Mouse (Mus musculus): Measurements from ENCODE around the gene Proser2.

Gene Proser2

DNA sequence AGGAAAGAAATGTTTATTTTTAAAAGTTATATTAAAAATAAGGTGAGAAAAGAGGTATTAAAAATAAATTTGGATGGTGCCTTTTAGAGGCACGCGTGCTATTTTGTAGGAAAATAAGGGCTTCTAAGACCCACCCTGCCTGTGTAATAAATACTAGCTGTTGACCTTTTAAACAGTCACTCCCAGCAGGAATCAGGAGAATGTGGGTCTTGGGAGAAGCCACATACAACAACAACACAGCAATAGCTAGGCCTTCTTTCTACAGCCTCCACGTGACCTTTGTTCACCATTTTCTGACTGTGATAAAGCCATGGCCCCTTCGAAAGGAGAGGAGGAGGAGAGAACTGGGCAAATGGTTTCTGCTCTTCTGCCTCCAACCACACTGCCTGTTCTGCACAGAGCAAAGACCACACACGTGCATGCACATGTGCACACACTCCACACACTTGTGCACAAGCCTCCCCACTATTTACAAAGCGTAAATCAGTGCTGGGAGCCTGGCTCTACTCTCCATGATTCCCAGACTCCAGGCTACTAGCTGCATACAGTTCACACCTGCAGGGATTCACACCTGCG lies 57.2 kb downstream of the Proser2 start:
- DNase-seq (ENCODE audit: low spot score in 2 of 2) = no peak

DNA sequence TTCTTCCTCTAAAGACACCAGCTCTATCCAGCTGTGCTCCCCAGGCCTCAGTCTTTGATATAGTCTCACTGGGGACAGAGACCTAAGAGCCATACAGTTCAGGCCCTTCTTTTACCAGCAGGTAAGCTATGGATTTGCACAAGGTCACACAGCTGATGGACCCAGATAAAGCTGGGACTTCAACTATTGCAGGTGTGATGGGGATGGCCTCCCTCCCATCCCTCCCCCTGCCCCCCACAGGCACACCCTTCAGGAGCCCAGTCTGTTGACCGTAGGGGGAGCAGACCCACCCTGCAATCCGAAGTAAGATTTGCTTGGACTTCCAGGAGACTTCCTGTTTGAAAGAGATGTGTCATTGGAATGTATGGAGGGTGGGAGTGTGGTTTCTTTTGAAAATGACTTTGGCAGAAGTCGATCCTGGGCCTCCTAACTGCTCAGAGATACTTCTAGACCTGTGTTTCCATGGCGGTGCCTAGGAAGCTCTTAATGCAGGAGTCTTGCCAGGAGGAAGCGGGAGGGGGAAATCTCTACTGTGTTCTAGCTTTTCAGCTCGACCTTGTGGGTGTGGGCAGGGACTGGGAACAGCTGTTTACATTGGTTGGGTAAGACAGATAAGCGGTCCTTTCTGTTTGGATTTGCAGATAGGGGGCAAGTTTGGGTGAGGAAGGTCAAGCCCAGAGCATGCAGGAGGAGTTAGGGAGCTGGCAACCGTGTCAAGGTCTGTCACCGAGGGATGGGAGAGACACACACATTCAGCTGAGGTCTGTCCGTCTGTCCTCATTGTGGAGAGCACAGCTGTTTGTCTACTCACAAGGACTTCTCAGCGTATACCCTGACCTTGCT lies 58.2 kb downstream of the Proser2 start:
- no peak for DNase-seq (ENCODE audit: low spot score in 2 of 2)

- no peak for DNase-seq (ENCODE audit: low spot score in 2 of 2)
Observed at GRCm38 (mm10) chr2:6070925-6071324, 59.1 kb downstream of the Proser2 start.

DNA sequence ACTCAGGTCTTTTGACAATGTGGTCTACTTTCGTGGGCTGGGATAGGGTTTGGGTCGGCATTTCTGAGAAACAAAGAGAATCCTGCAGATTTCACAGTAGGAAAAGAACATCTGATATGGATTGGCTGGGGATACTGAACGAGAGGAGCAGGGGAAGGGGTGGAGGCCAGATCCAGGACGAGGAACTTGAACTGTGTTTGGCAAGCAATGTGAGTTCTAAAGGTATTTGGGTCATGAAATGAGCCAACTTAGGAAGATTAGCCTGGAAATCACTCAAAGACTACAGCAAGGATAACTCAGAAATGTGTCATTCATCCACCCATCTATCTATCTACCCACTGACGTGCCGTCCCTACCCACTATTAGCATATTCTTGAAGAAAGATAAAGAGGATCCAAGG lies 62.7 kb downstream of the Proser2 start:
- no peak for DNase-seq (ENCODE audit: low spot score in 2 of 2)

DNA sequence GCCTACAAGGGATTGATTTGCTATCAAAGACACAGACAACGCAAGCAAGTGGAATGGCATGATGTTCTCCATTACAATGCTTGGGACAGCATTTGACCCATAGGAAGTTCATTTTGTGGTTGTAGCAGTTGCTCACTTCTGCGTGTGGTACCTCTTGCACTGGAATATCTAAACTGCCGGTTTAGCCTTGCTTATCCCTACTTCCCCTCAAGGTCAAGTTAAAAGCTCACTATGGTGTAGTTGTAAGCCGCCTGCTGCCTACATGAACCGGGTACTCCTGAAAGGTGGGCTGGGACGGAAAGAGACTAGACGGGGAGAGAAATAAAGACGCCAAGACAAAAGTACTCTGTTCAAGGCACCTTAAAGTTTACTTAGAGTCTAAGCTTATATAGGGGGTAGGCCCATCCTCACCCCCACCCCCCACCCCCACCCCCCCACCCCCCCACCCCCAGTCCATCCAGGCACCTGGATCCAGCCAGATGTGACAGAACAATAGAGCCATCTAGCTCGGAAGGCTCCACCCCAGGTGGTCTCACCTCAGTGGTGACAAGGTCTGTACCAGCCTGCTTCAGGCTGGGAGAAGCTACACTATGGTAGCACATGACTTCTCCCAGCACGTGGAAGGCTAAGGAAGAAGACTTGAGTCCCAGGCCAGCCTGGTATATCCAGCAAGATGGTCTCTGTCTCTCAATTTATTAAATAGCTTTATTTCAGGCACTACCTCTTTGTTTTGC lies 69.8 kb downstream of the Proser2 start:
- DNase-seq (ENCODE audit: low spot score in 2 of 2) = no peak

- no peak for DNase-seq (ENCODE audit: low spot score in 2 of 2)
Observed at GRCm38 (mm10) chr2:6059291-6059690, 70.7 kb downstream of the Proser2 start.

DNA sequence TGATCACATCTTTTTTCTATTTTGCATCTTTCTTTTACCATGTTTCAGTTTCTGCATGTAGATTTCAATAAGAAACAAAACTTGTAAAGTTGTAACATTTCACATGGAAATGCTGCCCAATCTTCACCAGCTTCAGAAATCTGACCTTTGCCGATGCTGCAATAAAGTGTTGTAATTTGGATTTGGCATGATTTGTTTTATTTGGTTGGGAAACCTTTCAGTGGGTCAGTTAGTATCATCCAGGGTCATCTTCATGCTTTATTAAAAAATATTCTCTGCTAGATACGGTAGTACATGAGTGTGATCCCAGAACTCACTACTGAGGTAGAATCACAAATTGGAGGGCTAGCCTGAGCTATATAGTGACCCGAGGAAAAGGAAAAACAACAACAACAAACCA lies 73.5 kb downstream of the Proser2 start:
- no peak for DNase-seq (ENCODE audit: low spot score in 2 of 2)

- DNase-seq (ENCODE audit: low spot score in 2 of 2) = no peak
Observed at GRCm38 (mm10) chr2:6055466-6055865, 74.5 kb downstream of the Proser2 start.

- DNase-seq (ENCODE audit: low spot score in 2 of 2) = no peak
Observed at GRCm38 (mm10) chr2:6049018-6049417, 81.0 kb downstream of the Proser2 start.

GRCm38 (mm10) chr2:6048570-6048969 lies 81.4 kb downstream of the Proser2 start:
- no peak for DNase-seq (ENCODE audit: low spot score in 2 of 2)

Measured in spleen, postnatal 36 days (tissue).